Mouse (Mus musculus) neutrophil, adult 83 days (primary cell): ENCODE results near the gene Smok3a. TPM values are rescaled to one million over a fixed set of nuclear protein-coding genes. Genes with fewer than 3 reads are reported as not detected.

ENCODE experiments used
- total RNA-seq, 2 experiments: library from RNA; stranded (reverse); gene quantifications; one replicate each; pipeline ENCODE4 v1.2.4; 2023

The Smok3a gene
- total RNA-seq, result not detected

GRCm38 (mm10) chr5:138020961-138021479, at the start of gene Smok3a, which contains the start of gene Smok3b:
TSS of gene Smok3a (plus strand) at chr5:138021261.
TSS of gene Smok3b (plus strand) at chr5:138021429.

GRCm38 (mm10) chr5:137981300-137981699, 39.8 kb upstream of the Smok3a start, which contains the start of gene Azgp1:
TSS of gene Azgp1 (plus strand) at chr5:137981520.

GRCm38 (mm10) chr5:138052894-138053293, 31.8 kb downstream of the Smok3a start, which contains the start of gene Smok3c:
TSS of gene Smok3c (plus strand) at chr5:138053194.

Other genes starting within 250 kb of the Smok3a start
- gene Ppp1r35, start 242.4 kb upstream of the Smok3a start, total RNA-seq, result 10 to 100 TPM; 26.5 to 32.9 TPM
- 10 to 100 TPM; 29.3 to 33.9 TPM for gene Mepce, start 233.6 kb upstream of the Smok3a start, total RNA-seq
- gene Zcwpw1, start 233.5 kb upstream of the Smok3a start, total RNA-seq, result 1 to 10 TPM; 3.6 to 4.1 TPM
- gene Pilra, start 185.0 kb upstream of the Smok3a start, total RNA-seq, result 100 to 1,000 TPM; 303 to 320 TPM
- gene Pilrb1, start 163.2 kb upstream of the Smok3a start, total RNA-seq, result 100 to 1,000 TPM; 168 to 180 TPM
- 100 to 1,000 TPM; 215 to 219 TPM for gene Pilrb2, start 149.4 kb upstream of the Smok3a start, total RNA-seq
- gene Cyp3a13, start 99.6 kb upstream of the Smok3a start, total RNA-seq, result not detected
- gene Gjc3, start 58.2 kb upstream of the Smok3a start, total RNA-seq, result not detected
- gene Azgp1, start 39.7 kb upstream of the Smok3a start, total RNA-seq, result 1 to 10 TPM in 1 of 2 experiments, under 1 TPM in 1; 0.61 to 1.1 TPM
- not detected for gene Smok3b, start 168 bp downstream of the Smok3a start, total RNA-seq
- gene Smok3c, start 31.9 kb downstream of the Smok3a start, total RNA-seq, result not detected
- 1 to 10 TPM; 6.6 to 8.1 TPM for gene Zkscan1, start 63.8 kb downstream of the Smok3a start, total RNA-seq
- 1 to 10 TPM; 5.1 to 6.5 TPM for gene Zscan21, start 95.6 kb downstream of the Smok3a start, total RNA-seq
- 1 to 10 TPM; 2.5 to 3.0 TPM for gene Zfp113, start 134.5 kb downstream of the Smok3a start, total RNA-seq
- 10 to 100 TPM; 44.9 to 49.7 TPM for gene Cops6, start 139.8 kb downstream of the Smok3a start, total RNA-seq
- gene Ap4m1, start 150.7 kb downstream of the Smok3a start, total RNA-seq, result 10 to 100 TPM; 26.7 to 29.6 TPM
- gene Mcm7, start 151.2 kb downstream of the Smok3a start, total RNA-seq, result 100 to 1,000 TPM; 144 to 160 TPM
- 10 to 100 TPM; 24.1 to 27.5 TPM for gene Taf6, start 166.2 kb downstream of the Smok3a start, total RNA-seq
- 10 to 100 TPM; 13.6 to 13.8 TPM for gene Cnpy4, start 166.2 kb downstream of the Smok3a start, total RNA-seq
- gene Mblac1, start 173.1 kb downstream of the Smok3a start, total RNA-seq, result 1 to 10 TPM; 5.1 to 6.6 TPM
- 1 to 10 TPM; 1.1 to 1.9 TPM for gene Nxpe5, start 204.6 kb downstream of the Smok3a start, total RNA-seq
- 100 to 1,000 TPM; 155 to 163 TPM for gene Lamtor4, start 234.2 kb downstream of the Smok3a start, total RNA-seq
- 100 to 1,000 TPM; 119 to 122 TPM for gene BC037034, start 242.8 kb downstream of the Smok3a start, total RNA-seq